Mouse (Mus musculus) R1 (cell line): Measurements from ENCODE around the gene Nav2.

Experiments used
- DNase-seq: peaks from one replicate; pipeline ENCODE4 v3.0.0-alpha.2; 2018; ENCODE audit warnings: low read depth, low spot score

Nav2 gene

DNA sequence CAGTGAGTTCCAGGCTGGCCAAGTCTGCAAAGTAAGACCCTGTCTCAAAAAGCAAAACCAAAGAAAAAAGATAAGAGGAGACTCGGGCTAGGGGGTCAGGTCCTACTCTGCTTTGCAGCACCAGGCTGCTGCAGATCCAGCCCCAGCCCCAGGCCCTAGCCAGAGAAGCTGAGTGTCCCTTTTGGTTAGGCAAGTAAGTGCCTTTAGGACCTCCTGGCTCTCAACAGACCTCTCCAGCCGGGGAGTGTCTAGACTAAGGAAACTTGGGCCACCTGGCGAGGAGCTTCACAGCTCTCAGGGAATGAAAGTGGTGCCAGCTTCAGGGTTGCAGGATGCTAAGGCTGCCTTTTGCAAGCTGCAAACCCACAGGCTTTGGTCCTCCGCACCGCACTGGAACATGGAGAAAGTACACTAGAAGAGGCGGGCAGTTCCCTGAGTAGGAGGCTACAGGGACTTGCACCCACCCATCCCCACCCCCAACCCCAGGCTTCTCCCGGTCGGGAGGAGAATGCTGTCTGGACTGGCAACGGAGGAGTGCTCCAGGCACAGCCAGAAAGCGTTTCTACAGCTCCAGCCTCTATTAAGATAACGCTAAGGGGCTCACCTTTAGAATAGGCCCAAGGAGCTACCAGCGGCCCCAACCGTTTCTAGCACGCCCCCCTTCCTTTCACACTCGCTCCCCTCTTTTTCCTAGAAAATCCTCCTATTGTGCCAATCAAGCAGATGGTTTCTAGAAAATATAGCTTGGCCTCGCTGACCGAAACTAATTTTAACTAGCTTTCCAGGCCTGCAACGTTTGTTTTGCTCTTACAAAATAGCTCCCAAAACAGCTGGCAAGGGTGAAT is 731.6 kb downstream of the Nav2 start:
- no peak for DNase-seq

GRCm38 (mm10) chr7:49640709-49641305 is 732.3 kb downstream of the Nav2 start:
- no peak for DNase-seq
